Mouse (Mus musculus) forebrain, embryonic 13.5 days (tissue): ENCODE data around the gene Exoc2. TPM values are rescaled to one million over a fixed set of nuclear protein-coding genes. Genes with fewer than 3 reads are reported as not detected.

Experiments
- ATAC-seq: fragments of 200-750 bp; cut with Nextera tagmentation; 2 replicates; pipeline ENCODE4 v1.8.0; 2017
- H3K27ac ChIP-seq: fragments of 300-500 bp; sonication (generic); 2 replicates; pipeline ENCODE4 v1.5.1; 2015; ENCODE audit warnings: inconsistent platforms, mild to moderate bottlenecking, moderate library complexity
- H3K27me3 ChIP-seq: fragments of 300-500 bp; sonication (generic); 2 replicates; pipeline ENCODE4 v1.6.1; 2015; ENCODE audit warnings: mild to moderate bottlenecking, inconsistent platforms
- H3K36me3 ChIP-seq: fragments of 300-500 bp; sonication (generic); 2 replicates; pipeline ENCODE4 v1.6.1; 2015; ENCODE audit warnings: mild to moderate bottlenecking, inconsistent platforms; ENCODE audit not compliant: poor library complexity, severe bottlenecking
- H3K4me1 ChIP-seq: fragments of 300-500 bp; sonication (generic); 2 replicates; pipeline ENCODE4 v1.6.1; 2015; ENCODE audit warnings: inconsistent platforms
- H3K4me2 ChIP-seq: fragments of 300-500 bp; sonication (generic); 2 replicates; pipeline ENCODE4 v1.6.1; 2015; ENCODE audit warnings: inconsistent platforms, mild to moderate bottlenecking, moderate library complexity
- H3K4me3 ChIP-seq: fragments of 300-500 bp; sonication (generic); 2 replicates; pipeline ENCODE4 v1.5.1; 2015; ENCODE audit warnings: mild to moderate bottlenecking, inconsistent platforms
- H3K9ac ChIP-seq: fragments of 300-500 bp; sonication (generic); 2 replicates; pipeline ENCODE4 v1.6.1; 2015; ENCODE audit warnings: mild to moderate bottlenecking, inconsistent platforms
- H3K9me3 ChIP-seq: fragments of 300-500 bp; sonication (generic); replicated peaks from 2 replicates; pipeline ENCODE4 v1.6.1; 2016; ENCODE audit warnings: inconsistent platforms
- WGBS: fragments of 180-500 bp; shearing (Covaris S2); methylation state at CpG from one replicate; pipeline ENCODE4 v1.1.7; 2015; 5-methylcytosine and 5-hydroxymethylcytosine counted together
- polyA plus RNA-seq: library from polyadenylated mRNA; unstranded; fragments of >200 nt; fragmentation: Nextera tagmentation; extraction: Ambion mirVana; gene quantifications from 2 replicates; pipeline ENCODE4 v1.2.1, GENCODE M21; 2015

Gene Exoc2
- polyA plus RNA-seq, 1 experiment from 2014 or later: 40.8 TPM

DNA sequence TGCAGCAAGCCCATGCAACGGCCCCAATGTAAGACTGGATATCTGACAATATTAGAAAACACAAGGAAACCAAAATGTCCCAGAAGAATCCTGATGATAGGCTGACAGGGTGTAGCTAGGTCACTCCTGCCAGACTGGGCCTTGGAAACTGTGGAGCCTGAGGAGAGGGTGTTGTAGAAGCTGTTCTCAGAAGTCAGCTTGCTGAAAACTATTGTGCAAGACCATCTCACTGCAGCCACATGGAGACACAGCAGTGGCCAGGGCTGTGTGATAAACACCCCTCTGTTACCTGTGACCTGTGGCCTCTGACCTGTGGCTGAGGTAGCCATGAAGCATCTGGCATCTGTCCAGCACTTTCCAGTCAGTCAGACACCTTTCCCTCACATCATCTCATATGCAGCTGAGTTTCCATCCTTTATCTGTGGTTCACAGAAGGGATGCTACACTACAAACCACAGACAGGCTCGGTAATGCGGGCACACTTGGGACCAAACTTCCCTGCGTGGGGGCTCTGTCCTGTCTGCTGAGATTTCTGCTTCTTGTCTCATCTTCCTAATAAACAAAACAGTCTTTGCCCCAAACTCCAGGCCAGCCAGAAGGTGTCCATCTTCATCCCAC, 188.4 kb downstream of the Exoc2 start:
- no peak for ATAC-seq
- Histone ChIP-seq H3K9ac (no peak overlapping the region), H3K9me3 (no peaks in the 10 kb centered on the region), H3K36me3 (no peaks in the 10 kb centered on the region), H3K4me1 (no peaks in the 10 kb centered on the region), H3K4me2 (no peak overlapping the region), H3K27me3 (no peaks in the 10 kb centered on the region), H3K27ac (no peak overlapping the region), H3K4me3 (no peak overlapping the region)
- 95% methylated on average over 4 of the region's 4 CpGs for WGBS

DNA sequence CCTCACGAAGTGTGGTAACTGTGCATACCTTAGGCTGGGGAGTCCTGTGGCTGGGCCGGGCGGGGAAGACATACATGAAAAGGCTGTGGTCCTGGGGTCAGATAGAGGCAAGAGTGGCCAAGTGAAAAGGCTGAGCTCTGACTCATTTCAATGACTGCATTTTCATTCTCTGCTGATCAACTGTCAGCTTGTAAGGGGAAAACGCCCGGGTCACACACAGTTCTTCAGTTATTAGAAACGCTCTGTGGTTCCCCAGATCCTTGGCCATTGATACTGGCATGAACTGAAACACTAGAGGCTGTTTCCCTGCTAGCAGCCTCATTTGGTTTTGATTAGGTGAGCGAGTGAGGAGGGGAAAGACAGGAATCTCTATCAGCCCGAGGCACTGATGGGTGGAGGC, 191.5 kb downstream of the Exoc2 start:
- WGBS: 61% methylated on average over 8 of the region's 8 CpGs
- Histone ChIP-seq H3K27me3 (no peaks in the 10 kb centered on the region), H3K27ac (no peak overlapping the region), H3K4me1 (no peaks in the 10 kb centered on the region), H3K36me3 (no peaks in the 10 kb centered on the region), H3K4me3 (no peak overlapping the region), H3K9me3 (no peaks in the 10 kb centered on the region), H3K9ac (no peak overlapping the region), H3K4me2 (no peak overlapping the region)
- no peak for ATAC-seq

DNA sequence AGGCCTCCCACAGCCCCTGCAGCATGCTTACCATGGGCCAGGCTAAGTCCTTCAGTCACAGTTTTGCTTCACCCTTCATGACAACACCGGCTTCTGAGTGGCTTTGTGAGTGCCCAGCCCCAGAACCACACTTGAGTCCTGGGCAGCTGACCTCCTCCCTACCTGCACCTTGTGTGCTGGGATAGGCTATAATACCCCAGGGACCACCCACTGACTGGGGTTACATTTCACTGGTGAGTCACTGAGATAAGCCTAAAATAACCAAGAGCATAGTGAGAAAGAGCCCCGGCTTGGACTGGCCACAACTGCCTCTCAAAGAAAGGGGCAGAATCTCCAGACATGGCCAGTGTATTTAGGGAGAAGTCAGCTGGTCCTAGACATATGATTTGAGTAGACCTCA, 192.0 kb downstream of the Exoc2 start:
- Histone ChIP-seq H3K4me2 (no peak overlapping the region), H3K4me1 (no peaks in the 10 kb centered on the region), H3K9ac (no peak overlapping the region), H3K27me3 (no peaks in the 10 kb centered on the region), H3K36me3 (no peaks in the 10 kb centered on the region), H3K9me3 (no peaks in the 10 kb centered on the region), H3K27ac (no peak overlapping the region), H3K4me3 (no peak overlapping the region)
- no peak for ATAC-seq
- WGBS: 66% methylated on average over 2 of the region's 2 CpGs

DNA sequence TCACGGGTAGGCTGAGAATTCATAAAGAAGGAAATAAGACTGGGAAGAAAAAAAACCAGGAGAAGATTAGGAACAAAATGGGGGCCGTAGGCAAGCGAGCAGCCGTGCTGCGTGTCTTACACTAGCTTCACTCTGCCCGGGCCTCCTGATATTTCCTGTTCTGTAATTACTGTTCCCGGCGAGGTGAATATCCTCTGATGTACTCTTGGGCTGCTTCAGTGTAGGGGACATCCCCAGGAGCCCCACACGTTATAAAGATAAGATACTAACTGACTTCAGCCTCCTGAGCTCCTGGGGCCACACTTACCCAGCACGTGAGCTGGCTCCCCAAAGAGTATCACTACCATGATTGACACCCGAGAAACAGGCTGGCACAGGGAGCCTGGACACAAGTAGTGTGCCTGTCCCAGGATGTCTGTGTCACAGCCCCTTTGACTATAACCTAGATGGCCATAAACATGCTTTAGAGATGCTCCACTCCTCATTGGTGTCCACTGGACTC, 196.2 kb downstream of the Exoc2 start:
- no peaks in the 10 kb centered on the region for H3K9me3 ChIP-seq
- H3K9ac ChIP-seq: no peak overlapping the region
- ATAC-seq: no peak
- no peaks in the 10 kb centered on the region for H3K36me3 ChIP-seq
- H3K27ac ChIP-seq: no peak overlapping the region
- 86% methylated on average over 11 of the region's 11 CpGs for WGBS
- no peaks in the 10 kb centered on the region for H3K4me1 ChIP-seq
- no peaks in the 10 kb centered on the region for H3K27me3 ChIP-seq
- no peak overlapping the region for H3K4me3 ChIP-seq
- H3K4me2 ChIP-seq: no peak overlapping the region

DNA sequence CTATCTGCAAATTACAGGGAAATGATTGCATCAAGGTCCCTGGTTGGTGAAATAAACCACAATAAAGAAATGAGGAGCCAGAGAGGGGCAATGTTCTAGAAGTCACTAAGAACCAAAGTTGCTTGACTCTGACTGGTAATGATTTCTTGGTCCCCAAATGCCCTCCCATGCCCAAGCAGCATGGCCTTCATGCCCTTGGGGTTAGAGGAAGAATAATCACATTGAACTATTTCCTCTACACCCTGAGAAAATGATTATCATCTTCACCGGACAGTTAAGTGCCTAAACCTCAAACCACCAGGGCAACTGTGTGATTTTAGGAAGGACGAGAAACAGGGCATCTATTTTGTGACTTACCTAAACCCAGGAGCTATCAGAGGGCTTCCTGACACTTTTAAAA, 197.9 kb downstream of the Exoc2 start:
- no peak overlapping the region for H3K4me3 ChIP-seq

DNA sequence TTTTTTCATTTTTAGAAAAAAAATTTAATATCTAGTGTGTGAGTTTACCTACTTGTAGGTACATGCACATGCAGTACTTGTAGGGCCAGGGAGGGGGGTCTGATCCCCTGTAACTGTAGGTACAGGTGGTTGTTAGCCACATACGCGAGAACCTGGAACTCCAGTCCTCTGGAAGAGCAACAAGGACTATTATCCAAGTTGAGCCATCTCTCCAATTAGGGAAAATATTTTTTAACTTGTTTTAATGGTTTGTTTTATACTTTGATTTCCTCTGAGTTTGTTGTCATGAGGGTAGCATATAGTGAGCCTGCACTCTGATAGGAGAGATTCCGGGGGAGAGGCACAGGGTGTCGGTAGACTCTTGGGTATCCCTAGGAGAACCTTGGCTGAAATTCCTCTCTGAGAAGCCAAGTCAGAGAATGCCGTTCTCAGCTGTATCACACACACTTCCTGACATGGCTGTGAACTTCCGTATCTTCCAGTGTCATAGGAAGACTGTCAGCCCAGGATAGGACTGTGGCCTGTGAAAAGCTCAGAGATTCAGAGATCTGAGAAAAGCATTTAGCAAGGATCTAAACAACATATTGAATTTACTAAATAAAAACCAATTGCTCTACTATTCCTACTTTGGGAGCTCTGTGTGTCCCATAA, 206.3 kb downstream of the Exoc2 start:
- no peak for ATAC-seq
- Histone ChIP-seq H3K9ac (no peak overlapping the region), H3K4me1 (no peaks in the 10 kb centered on the region), H3K4me2 (no peak overlapping the region), H3K27ac (no peak overlapping the region), H3K27me3 (no peaks in the 10 kb centered on the region), H3K36me3 (no peaks in the 10 kb centered on the region), H3K9me3 (no peaks in the 10 kb centered on the region), H3K4me3 (no peak overlapping the region)
- WGBS: 94% methylated on average over 6 of the region's 6 CpGs

More for the DNA sequence above, 197.9 kb downstream of the Exoc2 start:
- Histone ChIP-seq H3K27me3 (no peaks in the 10 kb centered on the region), H3K4me1 (no peaks in the 10 kb centered on the region), H3K36me3 (no peaks in the 10 kb centered on the region), H3K4me2 (no peak overlapping the region), H3K9ac (no peak overlapping the region), H3K27ac (no peak overlapping the region), H3K9me3 (no peaks in the 10 kb centered on the region)
- no peak for ATAC-seq
- WGBS: 96% methylated on average over 2 of the region's 2 CpGs

DNA sequence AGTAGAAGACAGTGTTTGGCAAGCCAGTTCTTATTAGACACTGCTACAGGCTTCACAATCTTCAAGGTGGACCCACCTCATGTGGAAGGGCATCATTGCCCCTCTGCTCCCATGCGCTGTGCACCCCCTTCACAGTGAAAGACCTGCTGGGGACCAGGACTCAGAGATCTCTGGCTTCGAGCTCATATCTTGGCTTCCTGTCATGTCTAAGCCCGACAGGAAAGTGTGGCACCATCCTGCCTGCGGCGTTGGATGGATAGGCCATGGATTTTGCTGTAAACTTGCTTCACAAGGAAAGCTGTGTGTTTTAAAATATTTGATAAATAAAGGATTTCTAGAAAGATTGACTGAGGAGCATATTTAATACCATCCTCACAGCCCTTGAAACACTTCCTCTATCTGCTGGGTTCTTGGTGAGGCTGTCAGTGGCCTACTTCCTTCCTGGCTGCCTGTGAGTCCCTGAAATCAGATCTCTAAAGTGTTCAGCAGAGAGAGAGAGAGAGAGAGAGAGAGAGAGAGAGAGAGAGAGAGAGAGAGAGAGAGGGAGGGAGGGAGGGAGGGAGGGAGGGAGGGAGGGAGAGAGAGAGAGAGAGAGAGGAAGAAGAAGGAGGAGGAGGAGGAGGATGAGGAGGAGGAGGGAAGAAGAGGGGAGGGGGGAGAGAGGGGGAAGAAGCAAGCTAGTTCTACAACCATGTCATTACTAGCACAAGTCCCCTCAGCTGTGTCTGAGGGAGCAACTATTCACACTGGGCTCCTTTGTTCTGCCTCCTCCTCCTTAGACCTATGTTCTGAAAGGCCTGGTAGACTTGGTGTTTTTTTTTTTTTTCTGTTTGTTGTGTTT, 207.0 kb downstream of the Exoc2 start:
- no peak overlapping the region for H3K4me3 ChIP-seq
- no peaks in the 10 kb centered on the region for H3K9me3 ChIP-seq
- H3K27ac ChIP-seq: no peak overlapping the region
- H3K27me3 ChIP-seq: no peaks in the 10 kb centered on the region
- ATAC-seq: no peak
- H3K9ac ChIP-seq: no peak overlapping the region
- no peak overlapping the region for H3K4me2 ChIP-seq
- no peaks in the 10 kb centered on the region for H3K4me1 ChIP-seq
- WGBS: 96% methylated on average over 5 of the region's 5 CpGs
- H3K36me3 ChIP-seq: no peaks in the 10 kb centered on the region

DNA sequence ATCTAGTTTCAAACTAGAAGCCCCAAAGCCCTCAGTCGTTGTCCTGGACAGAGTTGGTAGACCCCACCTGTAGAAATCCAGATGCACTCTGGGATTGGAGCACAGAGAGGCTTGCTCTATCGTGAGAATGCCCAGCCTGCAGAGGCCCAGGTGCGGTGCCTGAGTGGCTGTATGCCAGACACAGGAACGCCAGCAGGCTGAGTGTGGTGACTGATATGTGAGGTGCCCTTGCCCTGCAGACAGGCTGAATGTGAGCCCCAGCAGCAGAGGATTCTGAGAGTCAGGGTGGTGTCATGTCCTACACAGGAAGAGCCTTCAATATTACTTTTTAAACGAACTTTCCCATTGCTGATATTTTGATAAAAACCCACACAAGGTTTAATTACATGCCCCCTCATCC, 208.0 kb downstream of the Exoc2 start:
- Histone ChIP-seq H3K4me3 (no peak overlapping the region), H3K27me3 (no peaks in the 10 kb centered on the region), H3K9me3 (no peaks in the 10 kb centered on the region), H3K27ac (no peak overlapping the region), H3K9ac (no peak overlapping the region), H3K4me1 (no peaks in the 10 kb centered on the region), H3K4me2 (no peak overlapping the region), H3K36me3 (no peaks in the 10 kb centered on the region)
- WGBS: 82% methylated on average over 5 of the region's 5 CpGs
- ATAC-seq: no peak

DNA sequence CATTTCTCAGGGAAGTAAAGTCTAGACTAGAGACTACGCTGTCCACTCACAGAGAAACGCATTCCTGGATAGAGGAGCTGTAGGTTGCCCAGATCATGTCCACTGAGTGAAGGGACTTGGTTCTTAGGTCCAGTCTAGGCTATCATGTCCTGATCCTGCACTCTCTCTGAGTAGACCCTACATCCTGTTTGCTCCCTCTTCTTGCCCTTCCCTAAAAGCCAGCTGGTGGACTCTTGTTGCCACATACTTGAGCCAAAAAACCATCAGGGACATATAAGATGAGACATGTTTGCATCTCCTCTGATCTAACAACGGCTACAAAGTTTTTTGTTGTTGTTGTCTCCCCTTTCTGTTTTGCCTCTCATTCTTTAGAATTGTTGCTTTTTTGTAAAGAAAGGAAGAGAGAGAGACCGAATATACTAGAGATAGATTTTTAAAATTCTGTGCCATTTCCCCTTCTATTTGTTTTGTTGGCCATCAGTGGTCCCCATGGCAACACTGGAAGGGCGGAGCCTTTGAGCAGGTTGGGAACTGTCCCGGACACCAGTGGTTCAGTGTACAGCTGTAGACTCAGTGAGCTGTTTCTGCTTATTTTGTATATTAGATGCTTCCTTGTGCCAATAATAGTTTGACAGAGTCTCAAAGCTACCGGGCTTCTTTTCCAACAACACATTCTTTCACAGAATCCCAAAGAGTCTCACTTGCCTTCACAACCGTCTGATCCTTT, 209.7 kb downstream of the Exoc2 start:
- WGBS: 81% methylated on average over 8 of the region's 8 CpGs
- no peak overlapping the region for H3K9ac ChIP-seq
- H3K4me1 ChIP-seq: no peaks in the 10 kb centered on the region
- H3K4me2 ChIP-seq: no peak overlapping the region
- no peaks in the 10 kb centered on the region for H3K27me3 ChIP-seq
- no peaks in the 10 kb centered on the region for H3K9me3 ChIP-seq
- H3K4me3 ChIP-seq: no peak overlapping the region
- ATAC-seq: no peak
- H3K27ac ChIP-seq: no peak overlapping the region
- H3K36me3 ChIP-seq: no peaks in the 10 kb centered on the region
